Mouse (Mus musculus) heart, embryonic 12.5 days (tissue): ENCODE measurements at regions not wholly inside any gene's neighbourhood (a gene's known extent, or its start where the extent isn't known, plus 50 kb on each side); places are given as distances from the start of the nearest gene placed in this dataset.

Source experiments
- ATAC-seq: fragments of 200-750 bp; cut with Nextera tagmentation; 2 replicates; pipeline ENCODE4 v1.8.0; 2017; ENCODE audit warnings: moderate TSS enrichment, moderate library complexity; ENCODE audit not compliant: insufficient number of reproducible peaks, low FRiP score
- H3K27ac ChIP-seq: fragments of 300-500 bp; sonication (generic); 2 replicates; pipeline ENCODE4 v1.5.1; 2016; ENCODE audit warnings: mild to moderate bottlenecking, moderate library complexity; ENCODE audit not compliant: poor library complexity, severe bottlenecking
- H3K27me3 ChIP-seq: fragments of 300-500 bp; sonication (generic); replicated peaks from 2 replicates; pipeline ENCODE4 v1.6.1; 2016; ENCODE audit warnings: mild to moderate bottlenecking, moderate library complexity
- H3K36me3 ChIP-seq: fragments of 300-500 bp; sonication (generic); 2 replicates; pipeline ENCODE4 v1.6.1; 2016; ENCODE audit warnings: mild to moderate bottlenecking, moderate library complexity
- H3K4me1 ChIP-seq: fragments of 300-500 bp; sonication (generic); replicated peaks from 2 replicates; pipeline ENCODE4 v1.6.1; 2016; ENCODE audit warnings: mild to moderate bottlenecking
- H3K4me2 ChIP-seq: fragments of 300-500 bp; sonication (generic); 2 replicates; pipeline ENCODE4 v1.6.1; 2016; ENCODE audit warnings: mild to moderate bottlenecking, moderate library complexity
- H3K4me3 ChIP-seq: fragments of 300-500 bp; sonication (generic); 2 replicates; pipeline ENCODE4 v1.5.1; 2016; ENCODE audit warnings: mild to moderate bottlenecking
- H3K9ac ChIP-seq: fragments of 300-500 bp; sonication (generic); 2 replicates; pipeline ENCODE4 v1.6.1; 2016; ENCODE audit warnings: mild to moderate bottlenecking, moderate library complexity
- H3K9me3 ChIP-seq: fragments of 300-500 bp; sonication (generic); replicated peaks from 2 replicates; pipeline ENCODE4 v1.6.1; 2016; ENCODE audit warnings: mild to moderate bottlenecking, moderate library complexity
- WGBS: fragments of 180-500 bp; shearing (Covaris S2); methylation state at CpG from one replicate; pipeline ENCODE4 v1.1.7; 2016; 5-methylcytosine and 5-hydroxymethylcytosine counted together

- H3K27ac ChIP-seq = no peak overlapping the region
- no peaks in the 10 kb centered on the region for H3K36me3 ChIP-seq
- H3K4me1 ChIP-seq = peaks cover 13% of the 10 kb centered on the region
- H3K27me3 ChIP-seq = no peaks in the 10 kb centered on the region
- no peak overlapping the region for H3K4me3 ChIP-seq
- H3K4me2 ChIP-seq = no peak overlapping the region
- H3K9ac ChIP-seq = no peak overlapping the region
- ATAC-seq = no peak
- 59% methylated on average over 7 of the region's 7 CpGs for WGBS
- H3K9me3 ChIP-seq = no peaks in the 10 kb centered on the region
These were observed 357.7 kb upstream of the Got2 start for GRCm38 (mm10) chr8:96246017-96246416.

DNA sequence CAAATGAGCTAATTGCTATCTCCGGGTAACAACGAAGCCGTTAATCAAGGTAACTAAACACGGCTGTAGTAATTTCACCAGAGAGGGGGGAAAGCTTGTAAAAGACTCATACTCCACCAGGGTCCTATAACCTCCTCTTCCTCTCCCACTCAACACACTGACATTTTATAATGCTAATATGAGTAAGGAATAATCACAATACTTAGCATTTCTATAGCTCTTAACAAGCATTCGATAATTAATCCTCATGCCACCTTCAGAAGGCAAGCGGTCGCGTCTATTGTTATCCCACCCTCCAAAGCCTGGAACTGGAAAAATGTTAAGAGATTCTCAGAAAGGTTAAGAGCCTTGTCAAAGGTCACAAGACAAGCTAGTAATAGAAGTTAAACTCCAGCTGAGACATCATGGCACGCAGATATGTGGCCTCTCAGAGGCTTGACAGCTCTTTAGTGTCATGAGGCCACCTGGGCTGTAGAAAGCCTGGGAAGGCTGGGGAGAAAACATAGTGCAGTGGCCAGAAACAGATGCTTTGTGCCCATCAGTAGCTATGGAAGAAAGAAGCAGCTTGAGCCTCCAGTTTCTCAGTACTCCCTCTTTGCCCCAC, 356.3 kb upstream of the Got2 start:
- ATAC-seq = peak; percentile 55; the same call in 1 of the 2 replicates
- no peak overlapping the region for H3K9ac ChIP-seq
- peaks cover 13% of the 10 kb centered on the region for H3K4me1 ChIP-seq
- no peak overlapping the region for H3K4me2 ChIP-seq
- no peaks in the 10 kb centered on the region for H3K27me3 ChIP-seq
- WGBS = 40% methylated on average over 9 of the region's 9 CpGs
- no peak overlapping the region for H3K4me3 ChIP-seq
- H3K27ac ChIP-seq = peak overlapping the region; percentile 56
- H3K9me3 ChIP-seq = no peaks in the 10 kb centered on the region
- no peaks in the 10 kb centered on the region for H3K36me3 ChIP-seq

- peaks cover 16% of the 10 kb centered on the region for H3K4me1 ChIP-seq
- H3K4me2 ChIP-seq = no peak overlapping the region
- no peaks in the 10 kb centered on the region for H3K9me3 ChIP-seq
- no peak overlapping the region for H3K9ac ChIP-seq
- H3K27ac ChIP-seq = peak overlapping the region; percentile 51; the same call in 1 of the 2 replicates
- H3K4me3 ChIP-seq = no peak overlapping the region
- no peak for ATAC-seq
- no peaks in the 10 kb centered on the region for H3K36me3 ChIP-seq
- H3K27me3 ChIP-seq = no peaks in the 10 kb centered on the region
These were observed 350.1 kb upstream of the Got2 start for GRCm38 (mm10) chr8:96238406-96238805.

DNA sequence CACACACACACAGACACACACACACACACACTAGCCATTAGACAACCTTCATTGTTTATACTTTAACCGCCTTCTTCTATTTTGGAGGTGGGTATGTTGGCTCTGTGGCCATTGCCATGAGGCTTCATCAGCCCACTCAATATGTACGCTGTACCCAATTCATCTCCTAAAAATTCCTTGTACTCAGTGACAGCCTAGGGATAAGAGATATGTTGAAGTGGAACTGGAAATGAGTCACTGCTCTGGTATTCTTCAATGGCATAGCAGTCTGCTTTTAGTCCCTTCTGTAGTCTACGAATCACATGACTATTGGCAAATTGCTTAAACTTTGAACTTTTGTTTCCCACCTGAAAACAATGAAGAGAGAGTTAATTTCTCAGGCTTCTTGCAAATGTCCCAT, 349.6 kb upstream of the Got2 start:
- no peaks in the 10 kb centered on the region for H3K36me3 ChIP-seq
- peak; percentile 80 for ATAC-seq
- H3K4me3 ChIP-seq = no peak overlapping the region
- no peaks in the 10 kb centered on the region for H3K9me3 ChIP-seq
- H3K9ac ChIP-seq = no peak overlapping the region
- WGBS = 29% methylated on average over 3 of the region's 3 CpGs
- H3K27me3 ChIP-seq = no peaks in the 10 kb centered on the region
- peak overlapping the region; percentile 79 for H3K27ac ChIP-seq
- H3K4me2 ChIP-seq = no peak overlapping the region; the same call in 1 of the 2 replicates
- peaks cover 16% of the 10 kb centered on the region for H3K4me1 ChIP-seq

- H3K27me3 ChIP-seq = no peaks in the 10 kb centered on the region
- H3K4me2 ChIP-seq = no peak overlapping the region
- H3K4me1 ChIP-seq = no peaks in the 10 kb centered on the region
- ATAC-seq = no peak
- H3K4me3 ChIP-seq = no peak overlapping the region
- no peaks in the 10 kb centered on the region for H3K36me3 ChIP-seq
- no peak overlapping the region for H3K9ac ChIP-seq
- no peak overlapping the region for H3K27ac ChIP-seq
- WGBS = 30% methylated on average over 4 of the region's 4 CpGs
- H3K9me3 ChIP-seq = no peaks in the 10 kb centered on the region
These were observed 342.1 kb upstream of the Got2 start for GRCm38 (mm10) chr8:96230412-96230811.
